Mouse (Mus musculus) subcutaneous adipose tissue, adult 2 months (tissue): Measurements from ENCODE around the gene Ppp2r5e. TPM values are rescaled to one million over a fixed set of nuclear protein-coding genes. Genes with fewer than 3 reads are reported as not detected.

Experiments used
- polyA plus RNA-seq: library from polyadenylated mRNA; depleted of rRNA; stranded (reverse); fragments of >200 nt; gene quantifications from 2 replicates; pipeline ENCODE4 v1.2.3, GENCODE M21; 2012; ENCODE audit warnings: low replicate concordance; rRNA removed

Gene Ppp2r5e
- 8.1 and 14.4 TPM in 2 replicates for polyA plus RNA-seq

GRCm38 (mm10) chr12:75596154-75597002 lies at the start of gene Ppp2r5e:
Ppp2r5e (minus strand) TSS chr12:75596245.

DNA sequence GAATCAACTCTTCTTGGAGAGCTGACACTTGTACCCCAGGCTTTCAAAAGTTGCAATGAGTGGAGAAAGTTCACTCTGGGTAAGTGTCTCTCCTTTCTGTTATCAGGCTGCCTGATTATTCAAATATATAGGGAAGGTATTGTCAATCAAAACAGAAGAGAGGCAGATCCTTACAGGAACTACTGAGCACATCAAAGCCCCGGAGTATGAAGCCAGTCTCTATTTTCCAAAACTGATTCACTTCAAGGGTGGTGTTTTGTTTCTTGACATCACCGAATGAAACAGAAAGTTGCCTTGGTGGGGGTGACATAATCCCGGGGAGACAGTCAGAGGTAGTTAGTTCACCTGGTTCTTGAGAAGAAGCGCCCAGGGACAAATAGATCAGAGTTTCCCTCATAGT lies 179.4 kb downstream of the Ppp2r5e start, which contains the start of gene Gphb5:
Gene Gphb5, minus strand, starts transcription at position 101 of the 400 bp plus-strand sequence.

Other genes with a start within 250 kb of the Ppp2r5e start
- gene Gphb5, start 179.5 kb downstream of the Ppp2r5e start, polyA plus RNA-seq = not detected in 2 replicates
- gene Wdr89, start 73.3 kb upstream of the Ppp2r5e start, polyA plus RNA-seq = 3.0 and 3.5 TPM in 2 replicates
- 13.3 and 34.8 TPM in 2 replicates for gene Sgpp1, start 139.5 kb upstream of the Ppp2r5e start, polyA plus RNA-seq
- gene Syne2, start 221.9 kb upstream of the Ppp2r5e start, polyA plus RNA-seq = 45.0 and 55.1 TPM in 2 replicates